Mouse (Mus musculus) midbrain, embryonic 14.5 days (tissue): Measurements from ENCODE around the gene Sfxn1. TPM values are rescaled to one million over a fixed set of nuclear protein-coding genes. Genes with fewer than 3 reads are reported as not detected.

Experiments used
- ATAC-seq: fragments of 200-750 bp; cut with Nextera tagmentation; 2 replicates; pipeline ENCODE4 v1.8.0; 2017; ENCODE audit warnings: moderate number of reproducible peaks, moderate library complexity; ENCODE audit not compliant: low FRiP score, low TSS enrichment
- DNase-seq: peaks from one replicate; pipeline ENCODE4 v3.0.0-alpha.2; 2015
- H3K27ac ChIP-seq: fragments of 300-500 bp; sonication (generic); replicated peaks from 2 replicates; pipeline ENCODE4 v1.5.1; 2014; ENCODE audit warnings: mild to moderate bottlenecking, low read depth, low read length, moderate library complexity
- H3K27me3 ChIP-seq: fragments of 300-500 bp; sonication (generic); 2 replicates; pipeline ENCODE4 v1.6.1; 2014; ENCODE audit warnings: low read length, control low read depth, mixed read lengths; ENCODE audit not compliant: control insufficient read depth, insufficient read depth
- H3K36me3 ChIP-seq: fragments of 300-500 bp; sonication (generic); 2 replicates; pipeline ENCODE4 v1.6.1; 2014; ENCODE audit warnings: low read length, control low read depth; ENCODE audit not compliant: control insufficient read depth, insufficient read depth
- H3K4me1 ChIP-seq: fragments of 300-500 bp; sonication (generic); 2 replicates; pipeline ENCODE4 v1.6.1; 2014; ENCODE audit warnings: mild to moderate bottlenecking, antibody characterized with exemption, low read length, control low read depth; ENCODE audit not compliant: control insufficient read depth, insufficient read depth
- H3K4me2 ChIP-seq: fragments of 300-500 bp; sonication (generic); 2 replicates; pipeline ENCODE4 v1.6.1; 2014; ENCODE audit warnings: mild to moderate bottlenecking, low read length, moderate library complexity
- H3K4me3 ChIP-seq: fragments of 300-500 bp; sonication (generic); replicated peaks from 2 replicates; pipeline ENCODE4 v1.5.1; 2014; ENCODE audit warnings: low read depth, low read length
- H3K9ac ChIP-seq: fragments of 300-500 bp; sonication (generic); replicated peaks from 2 replicates; pipeline ENCODE4 v1.6.1; 2014; ENCODE audit warnings: mild to moderate bottlenecking, low read length, moderate library complexity
- H3K9me3 ChIP-seq: fragments of 300-500 bp; sonication (generic); 2 replicates; pipeline ENCODE4 v1.6.1; 2016; ENCODE audit warnings: low read length, control low read depth, mixed read lengths; ENCODE audit not compliant: control insufficient read depth
- WGBS: fragments of 180-500 bp; shearing (Covaris S2); extraction: QIAGEN DNeasy Blood & Tissue Kit; methylation state at CpG from one replicate; pipeline ENCODE4 v1.1.7; 2014; 5-methylcytosine and 5-hydroxymethylcytosine counted together
- polyA plus RNA-seq: library from polyadenylated mRNA; unstranded; fragments of >200 nt; fragmentation: Nextera tagmentation; extraction: Ambion mirVana; gene quantifications from 2 replicates; pipeline ENCODE4 v1.2.1, GENCODE M21; 2014

Sfxn1 gene
- polyA plus RNA-seq: 107 and 115 TPM in 2 replicates

- H3K36me3 ChIP-seq: no peaks in the 10 kb centered on the region
- H3K4me2 ChIP-seq: peak within 1 kb of the TSS; percentile 65
- DNase-seq: peak; percentile 89
- ATAC-seq: peak; percentile 86
- H3K9me3 ChIP-seq: no peaks in the 10 kb centered on the region
- H3K27me3 ChIP-seq: no peaks in the 10 kb centered on the region
- under 1% methylated on average over 68 of the region's 74 CpGs for WGBS
- H3K4me3 ChIP-seq: peak within 1 kb of the TSS; percentile 70
- H3K9ac ChIP-seq: peak within 1 kb of the TSS; percentile 88
- H3K27ac ChIP-seq: peak within 1 kb of the TSS; percentile 84
- H3K4me1 ChIP-seq: peaks cover 8% of the 10 kb centered on the region
These were observed at the start of gene Sfxn1 for GRCm38 (mm10) chr13:54071606-54072331. Gene Sfxn1, plus strand, starts transcription at chr13:54071869.

DNA sequence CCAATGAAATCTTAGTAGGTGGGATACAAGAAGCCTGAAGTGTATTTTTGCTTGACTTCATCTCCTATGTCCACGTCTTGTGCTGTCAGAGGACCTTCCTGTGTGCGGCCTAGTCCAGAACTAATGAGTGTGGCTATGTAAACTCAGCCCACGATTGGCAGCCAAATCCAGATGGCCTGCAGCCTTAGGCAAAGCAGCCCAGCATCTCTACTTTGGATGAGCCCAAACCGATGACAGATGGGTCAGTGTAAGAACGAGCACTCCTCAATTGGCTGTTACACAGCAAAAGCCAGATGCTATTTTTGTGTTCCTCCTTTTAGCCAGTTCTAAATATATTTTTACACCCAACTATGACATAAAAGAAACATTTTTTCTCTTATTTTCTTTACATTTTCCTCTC, 48.4 kb upstream of the Sfxn1 start:
- no peak overlapping the region for H3K27ac ChIP-seq
- no peak for ATAC-seq
- 77% methylated on average over 5 of the region's 5 CpGs for WGBS

DNA sequence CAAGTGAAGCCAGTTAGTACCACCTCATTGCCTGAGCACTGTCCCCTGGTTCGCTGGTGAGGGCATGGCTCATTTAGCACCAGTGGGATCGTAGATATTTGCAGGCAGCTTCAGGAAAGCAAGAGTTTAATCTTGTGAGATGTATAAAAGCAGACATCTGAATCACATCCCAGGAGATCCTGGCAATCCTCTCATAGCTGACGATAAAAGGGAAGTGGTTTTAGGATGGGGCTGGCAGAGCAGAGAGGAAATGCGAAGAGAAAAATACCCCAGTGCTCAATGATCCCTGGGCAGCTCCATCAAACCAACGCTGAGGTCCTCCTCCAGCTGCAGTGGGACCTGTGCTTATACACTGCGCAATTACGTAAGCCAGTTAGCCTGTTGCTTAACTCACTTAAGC, 44.6 kb upstream of the Sfxn1 start:
- Histone ChIP-seq H3K27ac (no peak overlapping the region), H3K36me3 (no peaks in the 10 kb centered on the region), H3K4me1 (no peaks in the 10 kb centered on the region), H3K9ac (no peak overlapping the region), H3K9me3 (no peaks in the 10 kb centered on the region), H3K4me3 (no peak overlapping the region), H3K4me2 (no peak overlapping the region), H3K27me3 (no peaks in the 10 kb centered on the region)
- WGBS: 80% methylated on average over 7 of the region's 7 CpGs
- ATAC-seq (no peak), DNase-seq (no peak)

More for the DNA sequence above, 48.4 kb upstream of the Sfxn1 start:
- H3K27me3 ChIP-seq: no peaks in the 10 kb centered on the region
- no peaks in the 10 kb centered on the region for H3K4me1 ChIP-seq
- H3K36me3 ChIP-seq: no peaks in the 10 kb centered on the region
- no peak overlapping the region for H3K9ac ChIP-seq
- no peak for DNase-seq
- H3K9me3 ChIP-seq: no peaks in the 10 kb centered on the region
- H3K4me3 ChIP-seq: no peak overlapping the region
- no peak overlapping the region for H3K4me2 ChIP-seq

DNA sequence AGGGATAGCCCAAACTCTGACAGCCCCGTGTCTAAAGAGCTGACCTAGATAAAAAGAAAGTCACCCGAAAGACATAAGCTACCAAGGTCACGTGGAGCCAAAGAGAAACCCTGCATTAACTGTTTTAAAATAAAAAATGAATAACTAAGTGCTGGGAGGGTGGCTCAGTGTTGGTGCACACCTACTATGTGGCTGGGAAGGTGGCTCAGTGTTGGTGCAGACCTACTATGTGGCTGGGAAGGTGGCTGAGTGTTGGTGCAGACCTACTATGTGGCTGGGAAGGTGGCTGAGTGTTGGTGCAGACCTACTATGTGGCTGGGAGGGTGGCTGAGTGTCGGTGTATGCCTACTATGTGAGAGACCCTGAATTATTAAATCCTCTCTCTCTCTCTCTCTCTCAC, 38.0 kb upstream of the Sfxn1 start:
- Histone ChIP-seq H3K9me3 (no peaks in the 10 kb centered on the region), H3K4me1 (no peaks in the 10 kb centered on the region), H3K36me3 (no peaks in the 10 kb centered on the region), H3K27me3 (no peaks in the 10 kb centered on the region), H3K4me2 (no peak overlapping the region), H3K4me3 (no peak overlapping the region), H3K27ac (no peak overlapping the region), H3K9ac (no peak overlapping the region)
- 84% methylated on average over 4 of the region's 4 CpGs for WGBS
- DNase-seq: no peak
- ATAC-seq: no peak

DNA sequence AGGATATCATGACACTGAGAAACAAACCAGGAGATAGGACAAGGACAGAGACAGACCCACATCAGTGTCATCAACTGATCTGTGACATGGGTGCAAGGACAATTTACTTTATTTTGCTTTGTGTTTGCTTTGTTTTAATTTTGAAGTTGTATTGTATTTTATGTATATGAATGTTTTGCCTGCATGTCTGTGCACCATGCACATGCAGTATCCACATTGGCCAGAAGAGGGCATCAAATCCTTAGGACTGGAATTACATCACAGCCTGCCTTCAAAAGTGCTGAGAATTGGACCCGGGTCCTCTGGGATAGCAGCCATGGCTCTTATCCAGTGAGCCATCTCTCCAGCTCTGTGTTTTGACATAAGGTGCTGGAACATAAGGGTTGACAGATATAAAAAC, 36.1 kb upstream of the Sfxn1 start:
- Histone ChIP-seq H3K4me3 (no peak overlapping the region), H3K27ac (no peak overlapping the region), H3K9me3 (no peaks in the 10 kb centered on the region), H3K4me1 (no peaks in the 10 kb centered on the region), H3K4me2 (no peak overlapping the region), H3K9ac (no peak overlapping the region), H3K36me3 (no peaks in the 10 kb centered on the region), H3K27me3 (no peaks in the 10 kb centered on the region)
- DNase-seq: no peak
- WGBS: 75% methylated on average over 1 of the region's 1 CpGs
- no peak for ATAC-seq

GRCm38 (mm10) chr13:54037936-54038335, 33.7 kb upstream of the Sfxn1 start:
- no peak for ATAC-seq
- Histone ChIP-seq H3K27ac (no peak overlapping the region), H3K4me3 (no peak overlapping the region), H3K4me1 (no peaks in the 10 kb centered on the region), H3K9ac (no peak overlapping the region), H3K27me3 (no peaks in the 10 kb centered on the region), H3K4me2 (no peak overlapping the region), H3K9me3 (no peaks in the 10 kb centered on the region), H3K36me3 (no peaks in the 10 kb centered on the region)
- WGBS: 84% methylated on average over 4 of the region's 4 CpGs
- DNase-seq: no peak

DNA sequence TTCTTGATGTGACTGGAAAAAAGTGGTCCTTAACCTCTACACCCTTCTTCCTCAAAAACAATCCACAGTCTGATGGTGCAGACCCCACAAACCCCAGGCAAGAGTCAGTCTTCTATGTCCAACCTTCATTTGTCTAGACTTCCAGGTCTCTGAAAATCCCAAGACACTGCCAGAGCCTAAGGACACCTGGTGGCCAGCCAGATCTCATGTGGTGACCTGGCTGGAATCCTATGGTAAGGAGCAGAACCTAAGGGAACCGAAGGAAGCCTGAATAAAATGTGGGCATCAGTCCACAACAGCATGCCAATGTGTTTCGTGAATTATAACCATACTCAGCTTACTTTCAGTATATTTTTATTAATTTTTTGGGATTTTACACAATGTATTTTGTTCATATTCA, 31.4 kb upstream of the Sfxn1 start:
- Histone ChIP-seq H3K4me1 (no peaks in the 10 kb centered on the region), H3K4me3 (no peak overlapping the region), H3K9me3 (no peaks in the 10 kb centered on the region), H3K4me2 (no peak overlapping the region), H3K27me3 (no peaks in the 10 kb centered on the region), H3K36me3 (no peaks in the 10 kb centered on the region), H3K9ac (no peak overlapping the region), H3K27ac (no peak overlapping the region)
- 94% methylated on average over 2 of the region's 2 CpGs for WGBS
- ATAC-seq (no peak), DNase-seq (no peak)

GRCm38 (mm10) chr13:54048679-54049352, 22.9 kb upstream of the Sfxn1 start:
- Histone ChIP-seq H3K9ac (no peak overlapping the region), H3K27me3 (peaks cover 6% of the 10 kb centered on the region; the same call in 1 of the 2 replicates), H3K9me3 (no peaks in the 10 kb centered on the region), H3K27ac (no peak overlapping the region), H3K4me1 (0 out of 2 replicates have a peak, but pooled peaks cover 3% of the 10 kb centered on the region), H3K4me2 (no peak overlapping the region), H3K4me3 (no peak overlapping the region), H3K36me3 (no peaks in the 10 kb centered on the region)
- WGBS: 47% methylated on average over 7 of the region's 7 CpGs
- DNase-seq (peak; percentile 53), ATAC-seq (no peak; the same call in 1 of the 2 replicates)

DNA sequence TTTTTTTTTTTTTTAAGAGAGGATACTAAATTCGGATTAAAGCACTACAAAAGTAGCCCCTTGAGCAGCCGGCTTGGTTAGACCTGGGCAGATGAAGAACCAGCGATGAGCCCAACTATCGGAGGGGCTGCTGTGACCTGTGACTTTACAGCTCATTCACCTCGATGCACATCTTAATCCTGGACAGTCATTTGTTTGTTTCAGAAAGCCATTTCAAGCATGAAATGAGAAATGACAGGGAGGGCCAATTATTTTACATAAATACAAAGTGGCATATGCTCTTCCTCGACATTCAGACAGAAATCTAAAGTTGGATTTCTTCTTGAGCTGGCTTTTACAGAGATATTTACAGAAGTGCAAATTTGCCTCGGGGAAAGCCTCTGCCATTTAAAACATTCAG, 20.0 kb upstream of the Sfxn1 start:
- no peaks in the 10 kb centered on the region for H3K9me3 ChIP-seq
- H3K4me2 ChIP-seq: peak overlapping the region; percentile 18
- no peak overlapping the region for H3K27ac ChIP-seq
- no peak for DNase-seq
- no peak overlapping the region for H3K4me3 ChIP-seq
- H3K27me3 ChIP-seq: peaks cover 9% of the 10 kb centered on the region; the same call in 1 of the 2 replicates
- 13% methylated on average over 7 of the region's 7 CpGs for WGBS
- H3K4me1 ChIP-seq: peaks cover 9% of the 10 kb centered on the region; the same call in 1 of the 2 replicates
- ATAC-seq: no peak
- no peaks in the 10 kb centered on the region for H3K36me3 ChIP-seq
- H3K9ac ChIP-seq: no peak overlapping the region
